Comparison of ENCODE assay signal across 26 mouse cellular contexts in the genomic region with DNA sequence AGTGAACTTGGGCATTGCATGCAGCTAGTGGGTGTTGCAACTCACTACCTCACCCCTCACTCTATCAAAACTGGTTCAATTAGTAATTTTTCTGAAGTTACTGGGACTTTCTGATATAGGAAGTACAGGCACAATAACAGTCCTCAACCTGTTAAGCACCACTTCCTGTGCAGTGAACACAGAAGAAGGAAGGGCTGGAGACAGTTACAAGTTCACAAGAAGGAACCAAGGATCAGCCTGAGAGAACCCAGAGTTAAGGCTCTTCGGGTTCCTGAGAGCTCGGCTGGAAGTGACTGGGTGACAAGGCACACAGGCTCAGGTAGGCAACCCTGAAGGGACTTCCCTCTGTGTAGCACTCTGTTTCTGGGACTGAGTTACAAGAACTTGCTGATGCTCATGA. TPM values are rescaled to one million over a fixed set of nuclear protein-coding genes. Genes with fewer than 3 reads are reported as not detected.
DNase-seq lines count a peak whose midpoint lies in the region; ATAC-seq and TF ChIP-seq lines count a peak whose summit lies in the region.
"Not testable (repeated sequence)": the region's sequence is repeated elsewhere in the genome, so short reads cannot be mapped to it uniquely, and the experiment has no call there.
"Had no signal": no experiment of that assay in that cellular context is flagged by ENCODE, and none has a peak within 500 bp of the region (broad histone marks: within the 10 kb centered on the region; RNA-seq: fewer than 3 reads in every experiment).

No protein-coding gene starts in this region.

- H3K4me3 ChIP-seq in gastrocnemius, adult 2 months; liver, postnatal 0 days (ENCODE audit: low read depth, low read length): not testable (repeated sequence)
- peak overlapping the region; percentile 23 for H3K4me3 ChIP-seq in heart, embryonic 16.5 days (ENCODE audit: low read length)

- H3K4me1 ChIP-seq in heart, embryonic 16.5 days (ENCODE audit: control insufficient read depth, insufficient read depth, low read length), result not testable (repeated sequence)
- peaks cover 13% of the 10 kb centered on the region for H3K4me1 ChIP-seq in liver, postnatal 0 days (ENCODE audit: insufficient read depth)

- intact Hi-C loops in gastrocnemius, adult 2 months (cut with DNase I), result not testable (repeated sequence)

- TF ChIP-seq CTCF in gastrocnemius, adult 2 months (IDR thresholded peaks at IDR 0.05); liver, postnatal 0 days (IDR thresholded peaks at IDR 0.05; ENCODE audit: low read depth): not testable (repeated sequence)

- not testable (repeated sequence) for TF ChIP-seq EP300 in liver, postnatal 0 days (IDR thresholded peaks at IDR 0.05; ENCODE audit: low read depth)

- WGBS in heart, embryonic 16.5 days, result 60% methylated on average over 2 of the region's 2 CpGs
- WGBS in liver, postnatal 0 days (ENCODE audit: insufficient replicate concordance), result 33% methylated on average over 2 of the region's 2 CpGs

- H3K27ac ChIP-seq in gastrocnemius, adult 2 months, result peak overlapping the region; percentile 46; the same call in 1 of the 2 replicates
- H3K27ac ChIP-seq in heart, embryonic 16.5 days (ENCODE audit: low read length), result not testable (repeated sequence)
- H3K27ac ChIP-seq in liver, postnatal 0 days (ENCODE audit: low read depth), result 0 out of 2 replicates have a peak overlapping the region, but pooled peaks have one; percentile 8

- peak; percentile 40 for ATAC-seq in activated CD4-positive, CD25-positive, alpha-beta regulatory T cell, adult 4 months
- ATAC-seq in heart, embryonic 16.5 days (replicated peaks; ENCODE audit: extremely low read depth, insufficient read depth, low FRiP score); liver, postnatal 0 days: not testable (repeated sequence)
- ATAC-seq in monocyte, adult 5-6 weeks (replicated peaks; ENCODE audit: insufficient number of reproducible peaks, low FRiP score, low TSS enrichment, poor library complexity, severe bottlenecking), result peak; percentile 75

- not testable (repeated sequence) for H3K36me3 ChIP-seq in heart, embryonic 16.5 days (ENCODE audit: control insufficient read depth, insufficient read depth); liver, postnatal 0 days (replicated peaks; ENCODE audit: insufficient read depth, low read length)

- not testable (repeated sequence) for H3K27me3 ChIP-seq in heart, embryonic 16.5 days (ENCODE audit: control insufficient read depth, insufficient read depth, low read length); liver, postnatal 0 days (ENCODE audit: insufficient read depth, low read length)

- not testable (repeated sequence) for H3K9me3 ChIP-seq in heart, embryonic 16.5 days (replicated peaks; ENCODE audit: control insufficient read depth, low read length); liver, postnatal 0 days (ENCODE audit: low read length)

- DNase-seq in A20 (ENCODE audit: low read depth, low spot score), result peak; percentile 20
- DNase-seq in gastrocnemius, adult 2 months; liver, postnatal 0 days: not testable (repeated sequence)
- peak; percentile 41 to 52 for DNase-seq in spleen, postnatal 36 days (ENCODE audit: low spot score in 2 of 2)
- DNase-seq in thymus, postnatal 25 days, result peak; percentile 43

- not testable (repeated sequence) for H3K9ac ChIP-seq in heart, embryonic 16.5 days (ENCODE audit: low read length); liver, postnatal 0 days (replicated peaks)

- H3K4me2 ChIP-seq in heart, embryonic 16.5 days (ENCODE audit: low read depth, low read length), result not testable (repeated sequence)
- 0 out of 2 replicates have a peak overlapping the region, but pooled peaks have one; percentile 1 for H3K4me2 ChIP-seq in liver, postnatal 0 days (ENCODE audit: low read depth, low read length)

RNA-seq across cellular contexts. Expression of gene Ms4a6b, which starts 2.0 kb away (rescaled TPM):
- 1,000 to 10,000 TPM; 1,243 to 1,295 TPM for polyA plus RNA-seq in activated CD4-positive, CD25-positive, alpha-beta regulatory T cell, adult 4 months (2017; shearing (Covaris generic))
- total RNA-seq in gastrocnemius, adult 2 months (2021), result 1 to 10 TPM in 1 of 2 experiments, under 1 TPM in 1; 0.54 to 2.7 TPM
- 4.8 and 7.9 TPM in 2 replicates for polyA plus RNA-seq in heart, embryonic 16.5 days (2015; fragmentation: Nextera tagmentation; extraction: Ambion mirVana)
- 3.2 and 3.8 TPM in 2 replicates for polyA plus RNA-seq in liver, postnatal 0 days (2015; fragmentation: Nextera tagmentation; extraction: Ambion mirVana)
- 127 to 138 TPM (median 132 TPM) in 3 replicates for total RNA-seq in monocyte, adult 5-6 weeks (2017)

RNA-seq across cellular contexts. Expression of gene Ms4a4d, which starts 18.2 kb away (rescaled TPM):
- polyA plus RNA-seq in activated CD4-positive, CD25-positive, alpha-beta regulatory T cell, adult 4 months (2017; shearing (Covaris generic)), result 1 to 10 TPM; 4.1 to 4.9 TPM
- 1 to 10 TPM; 4.0 TPM for total RNA-seq in gastrocnemius, adult 2 months (2021)
- 0.93 and 1.1 TPM in 2 replicates for polyA plus RNA-seq in heart, embryonic 16.5 days (2015; fragmentation: Nextera tagmentation; extraction: Ambion mirVana)
- polyA plus RNA-seq in liver, postnatal 0 days (2015; fragmentation: Nextera tagmentation; extraction: Ambion mirVana), result 1.5 and 1.7 TPM in 2 replicates
- not detected in 3 replicates for total RNA-seq in monocyte, adult 5-6 weeks (2017)
- total RNA-seq: left cerebral cortex, postnatal 10 days; megakaryocyte-erythroid progenitor cell, adult 5-6 weeks had no signal
- polyA plus RNA-seq: forebrain, embryonic 15.5 days; frontal cortex, adult 2 months; hindbrain, embryonic 13.5 days; midbrain, embryonic 13.5 days; neural tube, embryonic 15.5 days had no signal

RNA-seq across cellular contexts. Expression of gene Gm8369, which starts 32.6 kb away (rescaled TPM):
- polyA plus RNA-seq in activated CD4-positive, CD25-positive, alpha-beta regulatory T cell, adult 4 months (2017; shearing (Covaris generic)), result 100 to 1,000 TPM; 497 to 564 TPM
- not detected for total RNA-seq in gastrocnemius, adult 2 months (2021)
- polyA plus RNA-seq in heart, embryonic 16.5 days (2015; fragmentation: Nextera tagmentation; extraction: Ambion mirVana), result not detected in 2 replicates
- 1.6 and 2.1 TPM in 2 replicates for polyA plus RNA-seq in liver, postnatal 0 days (2015; fragmentation: Nextera tagmentation; extraction: Ambion mirVana)
- 50.1 to 131 TPM (median 127 TPM) in 3 replicates for total RNA-seq in monocyte, adult 5-6 weeks (2017)
- total RNA-seq: adrenal gland, postnatal 4 days; gastrocnemius, adult 18-20 months had no signal
- polyA plus RNA-seq: embryonic facial prominence, embryonic 13.5 days; forebrain, embryonic 10.5 days; forebrain, embryonic 15.5 days; heart, embryonic 14.5 days; hindbrain, embryonic 13.5 days; kidney, embryonic 14.5 days; limb, embryonic 10.5 days; limb, embryonic 15.5 days; liver, embryonic 13.5 days; lung, embryonic 14.5 days; midbrain, embryonic 13.5 days; neural tube, embryonic 15.5 days; stomach, embryonic 14.5 days had no signal

RNA-seq across cellular contexts. Expression of gene Ms4a6c, which starts 49.2 kb away (rescaled TPM):
- polyA plus RNA-seq in activated CD4-positive, CD25-positive, alpha-beta regulatory T cell, adult 4 months (2017; shearing (Covaris generic)), result 10 to 100 TPM; 12.5 to 13.3 TPM
- 1 to 10 TPM; 1.3 to 3.4 TPM for total RNA-seq in gastrocnemius, adult 2 months (2021)
- polyA plus RNA-seq in heart, embryonic 16.5 days (2015; fragmentation: Nextera tagmentation; extraction: Ambion mirVana), result 3.2 and 4.2 TPM in 2 replicates
- polyA plus RNA-seq in liver, postnatal 0 days (2015; fragmentation: Nextera tagmentation; extraction: Ambion mirVana), result 13.1 and 13.4 TPM in 2 replicates
- 292 to 487 TPM (median 394 TPM) in 3 replicates for total RNA-seq in monocyte, adult 5-6 weeks (2017)

Comparison
In these comparisons a context has a peak if more than half of its experiments do, and no peak if none do; other contexts are left out.
1. RNA of gene Ms4a6b, which starts 2.0 kb away (polyA plus RNA-seq): 1,243 to 1,295 TPM in activated CD4-positive, CD25-positive, alpha-beta regulatory T cell, adult 4 months; 4.8 to 7.9 TPM in heart, embryonic 16.5 days and 3.2 to 3.8 TPM in liver, postnatal 0 days; every median in the first group is over 100 times any median in the second.
2. RNA of gene Gm8369, which starts 32.6 kb away (polyA plus RNA-seq): 497 to 564 TPM in activated CD4-positive, CD25-positive, alpha-beta regulatory T cell, adult 4 months; 1.6 to 2.1 TPM in liver, postnatal 0 days and not detected in heart, embryonic 16.5 days; every median in the first group is over 100 times any median in the second.